Mouse (Mus musculus): ENCODE results near the gene Rbpj.
"Not testable (repeated sequence)": the region's sequence is repeated elsewhere in the genome, so short reads cannot be mapped to it uniquely, and the experiment has no call there.

The Rbpj gene

GRCm38 (mm10) chr5:53514959-53515612 is 49.1 kb downstream of the Rbpj start:
- no peak for DNase-seq

- no peak for DNase-seq
These were observed 50.5 kb downstream of the Rbpj start for GRCm38 (mm10) chr5:53516482-53516881.

DNA sequence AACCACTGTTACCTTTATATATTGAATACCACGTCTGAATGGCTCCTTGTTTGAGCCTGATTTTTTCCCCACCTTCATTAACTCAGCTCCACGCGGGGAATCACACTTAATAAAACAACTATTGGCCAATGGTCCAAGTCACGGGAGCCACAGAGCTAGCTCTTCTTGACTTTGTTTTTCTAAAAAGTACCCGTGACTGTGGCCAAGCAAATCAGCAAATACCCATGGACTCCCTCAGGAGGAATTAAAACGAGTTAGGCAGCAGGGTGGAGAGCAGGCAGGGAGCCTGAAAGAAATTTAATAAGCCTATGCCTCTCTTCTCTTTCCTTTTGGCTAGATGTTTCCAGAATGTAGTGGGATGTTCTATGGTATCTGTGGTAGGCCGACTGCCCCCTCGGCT is 51.9 kb downstream of the Rbpj start:
- no peak for DNase-seq

GRCm38 (mm10) chr5:53519131-53519530 is 53.2 kb downstream of the Rbpj start:
- DNase-seq = no peak

- no peak for DNase-seq
These were observed 54.1 kb downstream of the Rbpj start for GRCm38 (mm10) chr5:53519998-53520577.

- peak; percentile 67 for DNase-seq
These were observed 57.1 kb downstream of the Rbpj start for GRCm38 (mm10) chr5:53523046-53523445.

- no peak for DNase-seq
These were observed 58.2 kb downstream of the Rbpj start for GRCm38 (mm10) chr5:53524162-53524561.

DNA sequence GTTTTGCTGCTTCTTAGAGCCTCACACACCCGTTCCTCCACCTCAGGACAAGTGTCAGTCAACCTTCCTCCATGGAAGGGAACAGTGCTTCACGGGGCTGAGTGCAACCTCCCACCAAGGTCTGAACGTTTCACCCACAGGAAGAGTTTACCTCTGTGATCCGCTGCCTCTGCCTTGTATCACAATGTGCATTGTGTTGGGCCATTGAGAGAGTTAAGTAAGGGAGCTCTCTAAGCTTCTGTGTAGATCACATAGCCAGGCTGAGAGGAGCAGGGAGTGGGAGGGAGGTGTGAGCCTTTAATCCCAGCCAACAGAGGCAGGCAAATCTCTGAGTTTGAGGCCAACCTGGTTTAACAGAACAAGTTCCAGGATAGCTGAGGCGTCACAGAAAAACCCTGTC is 58.9 kb downstream of the Rbpj start:
- DNase-seq = no peak

DNA sequence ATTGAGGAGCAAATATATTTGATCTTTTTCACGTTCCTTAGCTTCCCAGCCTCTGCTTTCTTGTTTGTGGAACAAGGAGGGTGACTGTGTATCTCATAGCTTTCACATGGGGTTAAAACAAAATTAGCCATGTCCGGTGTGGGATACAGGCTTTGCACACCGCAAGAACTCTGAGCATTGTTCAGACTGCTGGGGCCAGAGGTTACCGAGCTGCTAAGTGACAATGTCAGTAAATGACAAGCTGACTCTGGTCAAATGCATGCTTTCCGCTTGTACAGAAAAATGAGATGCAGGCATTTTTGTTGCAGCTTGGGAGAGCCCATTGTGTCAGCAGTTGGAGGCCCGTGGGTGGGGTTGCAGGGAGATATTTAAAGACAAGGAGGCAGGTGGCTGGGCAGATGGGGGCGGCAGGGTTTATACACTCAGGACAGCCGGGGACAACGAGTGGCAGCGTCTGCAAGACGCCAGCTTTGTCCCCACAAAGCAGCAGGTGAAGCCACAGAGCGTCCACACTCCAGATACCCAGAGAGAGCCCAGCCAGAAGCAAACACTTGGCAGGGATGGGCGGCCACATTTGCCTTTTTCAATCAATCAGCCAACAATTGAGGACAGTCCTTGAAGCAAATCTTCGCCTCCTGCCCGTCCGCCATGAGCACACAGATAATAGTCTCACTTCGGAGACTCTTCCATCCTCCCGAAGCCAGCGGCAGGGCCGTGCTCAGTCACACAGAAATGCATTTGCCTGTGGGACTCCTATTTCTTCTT is 59.5 kb downstream of the Rbpj start:
- DNase-seq = peak; percentile 80

- DNase-seq = no peak
These were observed 60.1 kb downstream of the Rbpj start for GRCm38 (mm10) chr5:53526070-53526430.

- DNase-seq = no peak
These were observed 63.9 kb downstream of the Rbpj start for GRCm38 (mm10) chr5:53529846-53530245.

DNA sequence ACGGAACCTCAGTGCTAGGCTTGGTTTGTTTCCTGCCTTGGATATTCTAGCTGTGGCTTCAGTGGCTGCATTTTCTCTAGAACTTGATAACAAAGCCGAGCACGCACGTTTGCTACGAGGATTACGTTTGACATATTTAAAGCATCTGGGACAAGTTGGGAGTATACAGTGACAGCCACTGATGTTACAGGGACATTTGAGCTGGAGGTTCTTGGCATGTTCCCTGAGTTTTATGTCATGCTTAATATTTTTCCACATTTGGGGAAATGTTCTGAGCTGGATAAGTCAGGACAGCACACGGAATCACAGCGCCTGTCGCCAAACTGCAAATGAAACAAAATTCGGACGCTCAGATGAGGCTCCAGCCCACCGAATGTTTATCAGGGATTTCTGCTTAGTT is 69.1 kb downstream of the Rbpj start:
- no peak for DNase-seq

DNA sequence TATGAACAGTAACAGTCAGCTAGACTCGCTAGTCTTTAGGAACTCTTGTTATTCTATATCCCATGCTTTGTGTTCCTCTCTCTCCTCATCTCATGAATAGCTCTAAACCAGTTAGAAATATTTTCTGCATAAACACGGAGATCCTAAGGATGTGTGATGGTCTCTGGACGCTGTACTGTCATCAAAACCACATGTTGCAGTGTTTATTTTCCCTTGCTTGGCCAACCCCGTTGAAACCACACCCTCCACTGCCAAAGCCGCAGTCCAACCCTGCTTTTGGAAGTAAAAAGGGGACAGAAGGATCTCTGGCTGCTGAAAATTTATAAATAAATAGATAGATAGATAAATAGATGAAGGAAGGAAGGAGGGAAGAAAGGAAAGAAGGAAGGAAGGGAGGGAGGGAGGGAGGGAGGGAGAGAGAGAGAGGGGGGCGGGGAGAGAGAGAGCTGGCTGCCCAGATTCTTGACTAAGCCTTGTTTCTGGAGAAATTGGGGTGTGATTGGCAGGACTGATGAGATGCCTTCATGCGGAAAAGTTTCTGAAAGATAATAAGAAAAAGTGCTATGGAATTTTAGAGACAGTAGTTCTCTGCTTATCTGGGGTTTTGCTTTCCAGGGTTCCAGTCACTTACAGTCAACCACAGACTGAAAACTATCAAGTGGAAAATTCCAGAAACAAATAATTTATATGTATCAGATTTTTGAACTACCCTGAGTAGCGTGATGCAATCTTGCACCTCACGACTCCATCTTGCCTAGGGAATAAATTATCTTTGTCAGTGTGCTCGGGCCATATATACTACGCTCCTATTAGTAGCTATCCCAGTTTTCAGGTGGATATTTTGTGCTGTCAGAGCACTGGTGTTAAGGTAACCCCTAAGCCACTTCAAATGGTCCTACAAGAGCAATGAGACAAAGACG is 70.9 kb downstream of the Rbpj start:
- no peak for DNase-seq

- DNase-seq = no peak
These were observed 74.1 kb downstream of the Rbpj start for GRCm38 (mm10) chr5:53539860-53540633.

GRCm38 (mm10) chr5:53542073-53542472 is 76.1 kb downstream of the Rbpj start:
- no peak for DNase-seq

DNA sequence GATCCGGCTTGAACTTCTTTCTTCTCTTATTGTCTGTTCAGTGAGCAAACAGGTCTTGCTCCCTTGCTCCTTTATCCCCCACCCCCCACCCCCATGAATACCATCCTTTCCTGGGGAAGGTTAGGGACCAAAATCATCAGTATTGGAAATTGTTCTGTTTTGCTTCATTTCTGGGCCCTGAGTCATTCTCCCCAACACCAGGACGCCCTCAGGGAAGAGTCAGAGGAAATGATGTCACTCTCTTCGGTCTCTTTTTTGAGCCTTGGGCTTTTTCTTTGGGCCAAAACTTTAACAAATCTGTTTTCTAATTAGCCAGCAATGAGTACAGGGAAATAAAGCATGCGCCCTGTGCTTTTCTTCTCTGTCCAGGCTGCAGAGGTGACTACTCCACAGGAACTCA is 77.4 kb downstream of the Rbpj start:
- DNase-seq = no peak

- no peak for DNase-seq
These were observed 78.0 kb downstream of the Rbpj start for GRCm38 (mm10) chr5:53543945-53544344.

GRCm38 (mm10) chr5:53546440-53546839 is 80.5 kb downstream of the Rbpj start:
- no peak for DNase-seq

GRCm38 (mm10) chr5:53546979-53547472 is 81.1 kb downstream of the Rbpj start:
- no peak for DNase-seq

- DNase-seq = not testable (repeated sequence)
These were observed 84.4 kb downstream of the Rbpj start for GRCm38 (mm10) chr5:53550329-53550728.

- no peak for DNase-seq
These were observed 85.4 kb downstream of the Rbpj start for GRCm38 (mm10) chr5:53551394-53551793.

GRCm38 (mm10) chr5:53551910-53552309 is 86.0 kb downstream of the Rbpj start:
- DNase-seq = no peak

All from layer of hippocampus, adult 9-11 months (tissue).